Mouse (Mus musculus): ENCODE results near the gene Ghr.

GRCm38 (mm10) chr15:3432823-3433222, 150.5 kb downstream of the Ghr start:
- no peak for TF ChIP-seq CTCF (IDR thresholded peaks at IDR 0.05; ENCODE audit: low read depth)
- TF ChIP-seq EP300 (optimal IDR thresholded peaks at IDR 0.05) = no peak
